Mouse (Mus musculus) retina, postnatal 7 days (tissue): Measurements from ENCODE around the gene Slc39a11.
"Not testable (repeated sequence)": the region's sequence is repeated elsewhere in the genome, so short reads cannot be mapped to it uniquely, and the experiment has no call there.

ENCODE experiments used
- DNase-seq: peaks from one replicate; pipeline ENCODE4 v3.0.0-alpha.2; 2012; ENCODE audit warnings: low read depth, low spot score

Gene Slc39a11

GRCm38 (mm10) chr11:113600526-113601245, 49.2 kb downstream of the Slc39a11 start:
- no peak for DNase-seq

DNA sequence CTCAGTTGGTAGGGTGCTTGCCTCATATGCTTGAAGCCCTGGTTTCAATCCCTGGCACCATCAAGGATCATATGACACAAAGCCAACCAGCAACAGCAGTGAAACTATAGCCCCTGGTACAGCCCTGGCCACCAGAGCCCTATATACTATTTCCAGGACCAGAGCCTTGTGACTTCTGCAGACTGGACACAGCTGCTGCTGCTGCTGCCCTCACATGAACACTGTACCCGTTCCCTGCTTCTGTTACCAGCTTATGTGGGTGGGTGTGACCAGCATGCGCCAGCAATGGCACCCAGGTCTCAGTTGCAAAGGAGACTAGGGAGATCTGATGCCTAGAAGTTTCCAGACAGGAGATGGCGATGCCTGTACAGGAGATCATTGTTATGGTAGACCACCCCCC, 52.2 kb downstream of the Slc39a11 start:
- DNase-seq = no peak

DNA sequence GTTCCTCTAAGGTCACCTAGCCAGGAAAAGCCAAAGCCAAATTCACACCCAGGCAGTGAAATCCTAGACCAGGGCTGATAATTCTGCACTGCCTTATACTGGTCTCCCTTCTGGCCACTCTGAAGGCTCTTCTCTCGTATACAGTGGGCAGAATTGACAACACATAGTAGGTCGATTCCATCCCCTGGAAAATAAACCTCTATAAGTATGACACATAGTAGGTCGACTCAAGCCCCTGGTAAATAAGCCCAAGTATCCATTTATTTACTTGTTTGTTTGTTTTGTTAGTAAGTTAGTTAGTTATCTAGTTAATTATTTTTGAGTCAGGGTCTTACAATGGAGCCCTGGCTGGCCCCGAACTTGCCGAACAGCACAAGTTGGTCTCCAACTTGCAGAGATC, 54.7 kb downstream of the Slc39a11 start:
- no peak for DNase-seq

GRCm38 (mm10) chr11:113588936-113589335, 60.9 kb downstream of the Slc39a11 start:
- DNase-seq = no peak

GRCm38 (mm10) chr11:113586423-113586822, 63.5 kb downstream of the Slc39a11 start:
- DNase-seq = no peak

DNA sequence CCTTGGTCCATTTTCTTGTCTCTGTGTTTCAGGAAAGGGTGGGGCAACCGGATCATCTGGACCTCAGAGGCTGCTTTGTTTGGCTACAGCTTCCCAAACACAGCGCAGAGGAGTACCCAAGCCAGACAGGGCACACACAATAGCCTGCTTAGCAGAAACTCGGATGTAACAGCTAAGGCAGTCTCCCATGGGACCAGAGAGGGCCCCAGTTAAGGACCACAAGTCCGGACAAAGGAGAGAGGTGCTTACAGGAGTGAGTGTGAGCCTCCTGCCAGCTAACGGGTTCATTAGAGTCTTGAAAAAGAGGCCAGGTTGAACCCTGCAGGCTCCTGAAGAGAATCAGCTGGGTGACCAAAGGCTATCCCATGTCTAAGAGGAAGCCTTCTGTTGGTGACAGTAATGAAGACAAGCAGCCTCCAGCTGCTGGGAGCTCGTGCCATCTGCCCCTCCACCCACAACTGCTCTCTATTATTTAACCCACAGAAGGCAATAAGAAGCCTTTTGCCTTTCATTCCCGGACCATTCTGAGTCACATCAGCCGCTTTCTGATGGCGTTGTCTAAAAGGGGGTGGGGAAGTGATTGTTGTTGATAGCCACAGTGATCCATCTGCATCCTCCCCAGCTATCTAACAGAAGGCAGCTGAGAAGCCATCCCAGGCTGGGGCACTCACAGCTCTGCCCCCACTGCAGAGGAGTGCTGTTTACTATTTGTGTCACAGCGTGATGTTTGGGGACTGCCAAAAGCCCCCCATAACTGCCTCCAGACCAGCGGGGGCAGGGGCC, 65.8 kb downstream of the Slc39a11 start:
- no peak for DNase-seq

GRCm38 (mm10) chr11:113577221-113577620, 72.7 kb downstream of the Slc39a11 start:
- DNase-seq = no peak

DNA sequence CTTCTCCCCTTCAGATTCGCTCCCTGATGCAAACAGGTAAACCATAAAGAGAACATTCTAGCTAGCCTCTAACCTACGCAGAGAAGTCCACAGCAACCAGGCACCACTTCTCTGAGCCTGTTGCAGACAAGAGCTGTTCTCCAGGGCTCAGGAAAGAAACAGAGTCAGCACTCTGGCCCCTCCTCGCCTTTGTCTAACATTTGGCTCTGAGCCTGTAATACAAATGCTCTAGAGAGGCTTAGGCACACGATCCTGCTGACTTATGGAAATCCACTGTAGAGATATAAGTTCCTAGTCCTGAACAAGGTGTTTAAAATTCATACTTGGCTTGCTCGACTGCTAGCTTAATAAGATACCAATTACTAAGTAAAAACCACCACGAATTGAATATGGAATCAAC, 77.2 kb downstream of the Slc39a11 start:
- DNase-seq = no peak

GRCm38 (mm10) chr11:113571616-113572015, 78.3 kb downstream of the Slc39a11 start:
- no peak for DNase-seq

DNA sequence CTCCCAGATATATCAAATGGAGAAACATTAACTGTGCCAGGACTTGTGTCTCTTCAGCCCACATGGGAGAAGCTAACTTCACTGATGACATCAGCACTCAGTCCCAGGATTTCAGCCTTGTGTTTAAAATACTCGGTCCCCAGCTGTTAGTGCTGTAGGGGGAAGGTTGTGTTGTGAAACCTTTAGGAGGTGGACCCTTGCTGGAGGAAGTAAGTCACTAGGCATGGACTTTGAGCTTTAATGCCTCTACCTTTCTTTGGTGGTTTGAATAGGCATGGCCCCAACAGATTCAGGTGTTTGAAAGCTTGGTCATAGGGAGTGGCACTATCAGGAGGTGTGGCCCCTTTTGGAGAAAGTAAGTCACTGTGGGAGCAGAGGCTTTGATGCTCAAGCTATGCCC, 80.9 kb downstream of the Slc39a11 start:
- no peak for DNase-seq

GRCm38 (mm10) chr11:113567926-113568325, 82.0 kb downstream of the Slc39a11 start:
- not testable (repeated sequence) for DNase-seq

DNA sequence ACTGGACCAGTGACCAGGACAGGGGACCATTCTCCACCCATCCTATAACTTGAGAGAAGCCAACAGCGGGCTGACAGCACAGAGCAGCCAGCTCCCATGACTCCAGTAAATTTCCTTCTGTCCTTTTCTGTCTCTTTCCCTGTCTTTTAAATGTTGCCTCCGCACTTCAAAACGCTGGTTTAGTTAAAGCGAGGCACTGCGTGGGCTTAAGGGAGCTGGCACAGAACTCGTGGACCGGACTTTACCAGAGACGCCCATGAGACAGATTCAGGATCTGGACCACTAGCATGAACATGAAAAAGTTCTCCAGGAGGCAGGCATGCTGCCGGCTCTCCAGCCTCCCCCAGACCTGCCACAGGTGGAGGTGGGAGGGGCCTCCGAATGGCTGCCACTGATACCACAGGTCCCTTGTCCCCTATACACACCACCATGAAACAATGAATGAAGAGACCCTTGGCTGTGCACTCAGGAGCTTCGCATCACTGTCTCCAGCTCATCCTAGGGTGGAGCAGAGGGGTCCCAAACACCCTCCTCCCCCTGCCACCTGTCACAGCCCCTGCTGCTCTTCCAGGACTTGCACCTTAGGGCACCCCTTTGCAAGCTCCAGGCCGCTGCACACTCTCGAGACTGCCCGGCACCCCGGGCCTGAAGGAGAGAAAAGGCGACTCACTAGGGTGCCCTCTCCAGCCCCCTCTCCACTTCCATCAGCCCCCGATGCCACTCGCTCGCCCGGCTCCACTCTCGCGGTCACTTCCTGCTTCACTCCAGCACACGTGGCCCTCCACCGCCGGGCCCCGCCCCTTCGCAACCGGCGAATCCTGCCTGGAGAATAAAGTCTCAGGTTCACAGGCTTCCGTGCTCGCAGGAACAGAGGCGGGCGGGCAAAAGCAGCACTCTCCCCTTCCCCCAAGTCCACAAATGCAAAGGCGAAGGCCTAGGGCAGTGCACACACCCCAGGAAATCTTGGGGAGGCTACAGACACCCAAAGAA, 84.6 kb downstream of the Slc39a11 start:
- peak; percentile 76 for DNase-seq

DNA sequence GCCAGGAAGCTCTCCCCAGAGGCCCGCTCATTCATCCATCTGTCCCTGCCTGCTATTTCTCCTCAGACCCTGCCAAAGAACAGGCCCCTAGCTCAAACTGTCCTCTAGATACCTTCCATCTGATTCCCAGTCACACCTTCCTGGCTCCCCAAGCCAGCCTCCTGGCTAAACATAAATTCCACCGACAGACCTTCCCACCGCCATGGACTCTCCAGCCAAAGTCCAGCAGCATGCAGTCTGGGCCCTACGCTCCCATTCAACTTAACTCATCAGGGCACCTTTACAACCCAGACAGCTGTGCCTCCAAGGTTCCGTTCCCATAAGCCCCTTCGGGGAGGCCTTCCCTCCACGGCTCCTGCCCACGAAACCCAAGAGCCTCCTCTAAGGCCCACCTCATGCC, 87.6 kb downstream of the Slc39a11 start:
- DNase-seq = no peak

- DNase-seq = no peak
Measured at GRCm38 (mm10) chr11:113560150-113560549, 89.7 kb downstream of the Slc39a11 start.

DNA sequence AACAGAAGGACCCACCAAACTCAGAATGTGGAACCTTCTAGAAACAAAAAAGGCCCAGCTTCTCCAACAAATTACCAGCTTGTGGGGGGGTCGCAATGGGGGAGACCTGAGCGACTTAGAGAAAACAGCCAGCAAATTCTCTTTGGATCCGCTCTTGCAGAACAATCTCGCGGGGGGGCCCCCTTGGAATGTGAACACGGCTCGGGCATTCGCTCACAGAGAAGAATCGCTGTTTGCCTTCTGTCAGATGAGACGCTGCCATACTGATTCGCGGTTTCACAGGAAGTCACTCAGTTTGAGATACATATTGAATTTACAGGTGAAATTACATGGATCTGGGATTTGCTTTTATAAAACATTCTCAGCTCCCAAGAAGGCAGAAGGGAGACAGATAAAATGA, 91.4 kb downstream of the Slc39a11 start:
- no peak for DNase-seq

DNA sequence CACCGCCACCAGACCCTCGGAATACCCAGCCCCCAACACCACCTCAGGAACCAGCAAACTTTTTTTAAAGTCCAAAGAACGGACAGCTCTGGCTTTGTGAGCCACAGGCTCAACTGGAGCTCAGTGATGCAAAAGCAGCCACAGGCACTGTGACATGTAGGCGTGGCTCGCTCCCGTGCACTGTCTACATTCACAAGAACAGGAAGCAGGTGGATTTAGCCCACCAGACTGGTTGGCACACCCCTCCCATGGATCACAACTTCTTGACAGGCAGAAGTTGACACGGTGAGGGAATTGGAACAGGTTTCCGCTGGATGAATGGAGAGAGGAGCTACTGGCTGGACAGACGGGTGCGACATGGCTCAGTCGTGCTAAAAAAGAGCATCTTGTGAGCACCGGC, 93.7 kb downstream of the Slc39a11 start:
- DNase-seq = no peak

DNA sequence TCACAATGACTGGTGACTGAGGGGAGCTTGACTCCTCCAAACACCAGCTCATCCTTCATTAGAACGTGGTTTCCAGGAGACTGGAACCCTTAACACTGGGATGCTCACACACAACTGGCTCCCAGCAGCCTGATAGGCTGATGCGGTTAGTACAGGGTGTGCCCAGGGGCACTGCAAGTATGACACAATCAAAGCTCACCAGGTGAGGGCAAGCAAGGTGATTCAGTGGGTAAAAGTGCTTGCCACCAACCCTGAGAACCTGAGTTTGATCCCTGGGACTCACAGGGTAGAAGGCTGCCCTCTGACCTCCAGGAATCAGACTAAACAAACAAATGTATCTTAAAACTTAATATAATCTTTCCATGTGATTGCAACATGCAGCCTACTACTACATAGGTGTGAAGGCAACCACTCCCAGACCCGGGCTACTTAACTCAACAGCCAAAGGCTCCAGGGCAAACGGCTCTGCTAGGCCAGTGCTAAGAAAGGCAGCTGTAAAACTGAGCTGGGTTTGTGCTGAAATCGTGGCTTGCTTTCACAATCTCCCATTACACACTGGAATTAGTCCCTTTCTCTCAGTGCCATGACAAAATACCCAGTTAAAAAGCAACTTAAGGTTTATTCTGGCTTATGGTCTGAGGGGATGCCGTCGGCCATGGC, 95.0 kb downstream of the Slc39a11 start:
- DNase-seq = no peak

- no peak for DNase-seq
Measured at GRCm38 (mm10) chr11:113554194-113554593, 95.7 kb downstream of the Slc39a11 start.

- DNase-seq = no peak
Measured at GRCm38 (mm10) chr11:113553605-113554004, 96.3 kb downstream of the Slc39a11 start.

DNA sequence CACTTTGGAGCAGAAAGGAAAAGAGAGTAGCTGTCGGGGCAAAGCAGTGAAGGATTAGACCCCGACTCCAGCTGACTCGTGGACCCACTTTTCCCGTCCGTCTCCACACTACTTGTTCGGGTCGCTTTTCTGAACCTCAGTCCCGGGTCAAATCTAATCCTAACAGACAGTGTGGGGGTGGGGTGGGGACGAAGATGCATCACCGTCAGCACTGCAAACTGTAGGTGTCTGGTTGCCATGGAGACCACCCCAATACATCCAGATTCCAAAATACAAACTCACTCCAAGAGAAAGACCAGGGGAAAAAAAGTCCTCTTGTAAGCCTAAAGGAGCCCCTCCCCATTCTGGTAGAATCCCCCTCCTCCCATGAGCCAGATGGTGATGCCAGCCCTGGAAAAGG, 97.3 kb downstream of the Slc39a11 start:
- no peak for DNase-seq

GRCm38 (mm10) chr11:113546217-113546877, 103.5 kb downstream of the Slc39a11 start:
- no peak for DNase-seq
